Mouse (Mus musculus) gonadal fat pad, adult 2 months (tissue): ENCODE results near the gene Dennd4a. TPM values are rescaled to one million over a fixed set of nuclear protein-coding genes. Genes with fewer than 3 reads are reported as not detected.

Source experiments
- DNase-seq: peaks from one replicate; pipeline ENCODE4 v3.0.0-alpha.2; 2012; ENCODE audit warnings: low read depth
- polyA plus RNA-seq: library from polyadenylated mRNA; depleted of rRNA; stranded (reverse); fragments of >200 nt; gene quantifications from 2 replicates; pipeline ENCODE4 v1.2.3, GENCODE M21; 2012

Gene Dennd4a
- polyA plus RNA-seq, 1 experiment = 10.5 TPM

GRCm38 (mm10) chr9:64790673-64791660 lies 20.2 kb upstream of the Dennd4a start:
- peak; percentile 46 for DNase-seq

- DNase-seq = no peak
These were observed 19.5 kb upstream of the Dennd4a start for GRCm38 (mm10) chr9:64791676-64792075.

GRCm38 (mm10) chr9:64792379-64793274 lies 18.5 kb upstream of the Dennd4a start:
- no peak for DNase-seq

- no peak for DNase-seq
These were observed 17.9 kb upstream of the Dennd4a start for GRCm38 (mm10) chr9:64793275-64793590.

GRCm38 (mm10) chr9:64793794-64794193 lies 17.3 kb upstream of the Dennd4a start:
- no peak for DNase-seq

GRCm38 (mm10) chr9:64794448-64795420 lies 16.4 kb upstream of the Dennd4a start:
- no peak for DNase-seq

GRCm38 (mm10) chr9:64795846-64796615 lies 15.1 kb upstream of the Dennd4a start:
- DNase-seq = peak; percentile 13

- no peak for DNase-seq
These were observed 13.7 kb upstream of the Dennd4a start for GRCm38 (mm10) chr9:64797392-64797791.

- no peak for DNase-seq
These were observed 13.0 kb upstream of the Dennd4a start for GRCm38 (mm10) chr9:64798099-64798498.

- no peak for DNase-seq
These were observed 12.3 kb upstream of the Dennd4a start for GRCm38 (mm10) chr9:64798859-64799258.

- no peak for DNase-seq
These were observed 11.6 kb upstream of the Dennd4a start for GRCm38 (mm10) chr9:64799504-64799903.

- no peak for DNase-seq
These were observed 8.6 kb upstream of the Dennd4a start for GRCm38 (mm10) chr9:64802561-64802960.

GRCm38 (mm10) chr9:64803373-64804214 lies 7.5 kb upstream of the Dennd4a start:
- DNase-seq = no peak

GRCm38 (mm10) chr9:64805875-64806274 lies 5.3 kb upstream of the Dennd4a start:
- no peak for DNase-seq

- no peak for DNase-seq
These were observed 4.6 kb upstream of the Dennd4a start for GRCm38 (mm10) chr9:64806335-64807060.

- DNase-seq = no peak
These were observed 3.9 kb upstream of the Dennd4a start for GRCm38 (mm10) chr9:64807061-64807808.

GRCm38 (mm10) chr9:64809851-64810250 lies 1.3 kb upstream of the Dennd4a start:
- DNase-seq = no peak
